Mouse (Mus musculus) neural tube, embryonic 13.5 days (tissue): ENCODE results near the gene Ano1. TPM values are rescaled to one million over a fixed set of nuclear protein-coding genes. Genes with fewer than 3 reads are reported as not detected.

Experiments used
- ATAC-seq: fragments of 200-750 bp; cut with Nextera tagmentation; 2 replicates; pipeline ENCODE4 v1.8.0; 2017; ENCODE audit warnings: low read depth, mild to moderate bottlenecking, moderate TSS enrichment, moderate library complexity
- H3K27ac ChIP-seq: fragments of 300-500 bp; sonication (generic); replicated peaks from 2 replicates; pipeline ENCODE4 v1.5.1; 2015; ENCODE audit warnings: moderate library complexity, mild to moderate bottlenecking, inconsistent platforms
- H3K27me3 ChIP-seq: fragments of 300-500 bp; sonication (generic); 2 replicates; pipeline ENCODE4 v1.6.1; 2015; ENCODE audit warnings: mild to moderate bottlenecking, inconsistent platforms
- H3K36me3 ChIP-seq: fragments of 300-500 bp; sonication (generic); 2 replicates; pipeline ENCODE4 v1.6.1; 2015; ENCODE audit warnings: mild to moderate bottlenecking, inconsistent platforms
- H3K4me1 ChIP-seq: fragments of 300-500 bp; sonication (generic); replicated peaks from 2 replicates; pipeline ENCODE4 v1.6.1; 2015; ENCODE audit warnings: inconsistent platforms
- H3K4me2 ChIP-seq: fragments of 300-500 bp; sonication (generic); 2 replicates; pipeline ENCODE4 v1.6.1; 2015; ENCODE audit warnings: inconsistent platforms, mild to moderate bottlenecking, moderate library complexity
- H3K4me3 ChIP-seq: fragments of 300-500 bp; sonication (generic); 2 replicates; pipeline ENCODE4 v1.5.1; 2015; ENCODE audit warnings: mild to moderate bottlenecking, inconsistent platforms
- H3K9ac ChIP-seq: fragments of 300-500 bp; sonication (generic); 2 replicates; pipeline ENCODE4 v1.6.1; 2015; ENCODE audit warnings: moderate library complexity, mild to moderate bottlenecking, inconsistent platforms
- H3K9me3 ChIP-seq: fragments of 300-500 bp; sonication (generic); 2 replicates; pipeline ENCODE4 v1.6.1; 2016; ENCODE audit warnings: inconsistent platforms
- WGBS: fragments of 180-500 bp; shearing (Covaris S2); methylation state at CpG from one replicate; pipeline ENCODE4 v1.1.7; 2015; 5-methylcytosine and 5-hydroxymethylcytosine counted together
- polyA plus RNA-seq: library from polyadenylated mRNA; unstranded; fragments of >200 nt; fragmentation: Nextera tagmentation; extraction: Ambion mirVana; gene quantifications from 2 replicates; pipeline ENCODE4 v1.2.1, GENCODE M21; 2015

Gene Ano1
- polyA plus RNA-seq, 1 experiment from 2014 or later: 3.8 TPM

- Histone ChIP-seq H3K27ac (no peak overlapping the region), H3K27me3 (peaks cover 36% of the 10 kb centered on the region), H3K4me2 (peak overlapping the region; percentile 73), H3K36me3 (no peaks in the 10 kb centered on the region), H3K9ac (peak overlapping the region; percentile 66), H3K9me3 (no peaks in the 10 kb centered on the region), H3K4me1 (peaks cover 13% of the 10 kb centered on the region), H3K4me3 (peak overlapping the region; percentile 38)
- WGBS: under 1% methylated on average over 33 of the region's 33 CpGs
- no peak for ATAC-seq
Measured at GRCm38 (mm10) chr7:144738357-144738798, 13.4 kb downstream of the Ano1 start.

GRCm38 (mm10) chr7:144731897-144732291 lies 19.9 kb downstream of the Ano1 start:
- H3K4me3 ChIP-seq: no peak overlapping the region
- no peak overlapping the region for H3K4me2 ChIP-seq
- 34% methylated on average over 4 of the region's 4 CpGs for WGBS
- 0 out of 2 replicates have a peak, but pooled peaks cover 9% of the 10 kb centered on the region for H3K4me1 ChIP-seq
- H3K9ac ChIP-seq: no peak overlapping the region
- no peaks in the 10 kb centered on the region for H3K36me3 ChIP-seq
- H3K27me3 ChIP-seq: peaks cover 14% of the 10 kb centered on the region
- no peaks in the 10 kb centered on the region for H3K9me3 ChIP-seq
- no peak for ATAC-seq
- H3K27ac ChIP-seq: no peak overlapping the region

GRCm38 (mm10) chr7:144731182-144731896 lies 20.4 kb downstream of the Ano1 start:
- no peak for ATAC-seq
- WGBS: 69% methylated on average over 9 of the region's 9 CpGs
- Histone ChIP-seq H3K4me1 (0 out of 2 replicates have a peak, but pooled peaks cover 9% of the 10 kb centered on the region), H3K9ac (no peak overlapping the region), H3K4me2 (no peak overlapping the region), H3K27me3 (peaks cover 9% of the 10 kb centered on the region), H3K36me3 (no peaks in the 10 kb centered on the region), H3K27ac (no peak overlapping the region), H3K4me3 (no peak overlapping the region), H3K9me3 (no peaks in the 10 kb centered on the region)

- Histone ChIP-seq H3K4me2 (no peak overlapping the region), H3K4me3 (no peak overlapping the region), H3K27me3 (0 out of 2 replicates have a peak, but pooled peaks cover 2% of the 10 kb centered on the region), H3K4me1 (no peaks in the 10 kb centered on the region), H3K36me3 (no peaks in the 10 kb centered on the region), H3K9me3 (no peaks in the 10 kb centered on the region), H3K9ac (no peak overlapping the region), H3K27ac (no peak overlapping the region)
- WGBS: 68% methylated on average over 1 of the region's 1 CpGs
- ATAC-seq: no peak
Measured at GRCm38 (mm10) chr7:144724283-144724682, 27.5 kb downstream of the Ano1 start.

- Histone ChIP-seq H3K36me3 (no peaks in the 10 kb centered on the region), H3K4me3 (no peak overlapping the region), H3K27ac (no peak overlapping the region), H3K9me3 (no peaks in the 10 kb centered on the region), H3K27me3 (no peaks in the 10 kb centered on the region), H3K4me1 (no peaks in the 10 kb centered on the region), H3K9ac (no peak overlapping the region), H3K4me2 (no peak overlapping the region)
- no peak for ATAC-seq
- 87% methylated on average over 4 of the region's 4 CpGs for WGBS
Measured at GRCm38 (mm10) chr7:144719956-144720355, 31.8 kb downstream of the Ano1 start.

GRCm38 (mm10) chr7:144717736-144718135 lies 34.0 kb downstream of the Ano1 start:
- ATAC-seq: no peak
- Histone ChIP-seq H3K27me3 (no peaks in the 10 kb centered on the region), H3K4me1 (no peaks in the 10 kb centered on the region), H3K9ac (no peak overlapping the region), H3K4me3 (no peak overlapping the region), H3K4me2 (no peak overlapping the region), H3K36me3 (no peaks in the 10 kb centered on the region), H3K27ac (no peak overlapping the region), H3K9me3 (no peaks in the 10 kb centered on the region)
- 77% methylated on average over 5 of the region's 5 CpGs for WGBS

- no peaks in the 10 kb centered on the region for H3K4me1 ChIP-seq
- peaks cover 3% of the 10 kb centered on the region; the same call in 1 of the 2 replicates for H3K9me3 ChIP-seq
- no peak overlapping the region for H3K9ac ChIP-seq
- no peak for ATAC-seq
- H3K4me3 ChIP-seq: no peak overlapping the region
- H3K27ac ChIP-seq: no peak overlapping the region
- 81% methylated on average over 9 of the region's 9 CpGs for WGBS
- H3K36me3 ChIP-seq: no peaks in the 10 kb centered on the region
- no peak overlapping the region for H3K4me2 ChIP-seq
- no peaks in the 10 kb centered on the region for H3K27me3 ChIP-seq
Measured at GRCm38 (mm10) chr7:144697870-144698269, 53.9 kb downstream of the Ano1 start.

- 82% methylated on average over 7 of the region's 7 CpGs for WGBS
- Histone ChIP-seq H3K4me2 (no peak overlapping the region), H3K4me3 (no peak overlapping the region), H3K4me1 (no peaks in the 10 kb centered on the region), H3K36me3 (no peaks in the 10 kb centered on the region), H3K9ac (no peak overlapping the region), H3K27ac (no peak overlapping the region), H3K27me3 (no peaks in the 10 kb centered on the region), H3K9me3 (peaks cover 3% of the 10 kb centered on the region; the same call in 1 of the 2 replicates)
- ATAC-seq: no peak
Measured at GRCm38 (mm10) chr7:144696764-144697704, 54.7 kb downstream of the Ano1 start.

- no peak overlapping the region for H3K4me3 ChIP-seq
- no peaks in the 10 kb centered on the region for H3K9me3 ChIP-seq
- no peaks in the 10 kb centered on the region for H3K27me3 ChIP-seq
- H3K4me1 ChIP-seq: peaks cover 12% of the 10 kb centered on the region; the same call in 1 of the 2 replicates
- no peak for ATAC-seq
- no peak overlapping the region for H3K9ac ChIP-seq
- H3K4me2 ChIP-seq: no peak overlapping the region
- no peaks in the 10 kb centered on the region for H3K36me3 ChIP-seq
- 74% methylated on average over 2 of the region's 2 CpGs for WGBS
- no peak overlapping the region for H3K27ac ChIP-seq
Measured at GRCm38 (mm10) chr7:144689855-144690254, 61.9 kb downstream of the Ano1 start.

- Histone ChIP-seq H3K4me2 (no peak overlapping the region), H3K4me3 (no peak overlapping the region), H3K36me3 (no peaks in the 10 kb centered on the region), H3K27me3 (no peaks in the 10 kb centered on the region), H3K27ac (no peak overlapping the region), H3K4me1 (peaks cover 17% of the 10 kb centered on the region), H3K9me3 (no peaks in the 10 kb centered on the region), H3K9ac (no peak overlapping the region)
- no peak for ATAC-seq
- 61% methylated on average over 7 of the region's 7 CpGs for WGBS
Measured at GRCm38 (mm10) chr7:144689136-144689535, 62.6 kb downstream of the Ano1 start.

- Histone ChIP-seq H3K9ac (no peak overlapping the region), H3K4me3 (no peak overlapping the region), H3K27me3 (no peaks in the 10 kb centered on the region), H3K27ac (no peak overlapping the region), H3K4me2 (no peak overlapping the region), H3K9me3 (no peaks in the 10 kb centered on the region), H3K4me1 (peaks cover 17% of the 10 kb centered on the region), H3K36me3 (no peaks in the 10 kb centered on the region)
- 94% methylated on average over 2 of the region's 2 CpGs for WGBS
- ATAC-seq: no peak
Measured at GRCm38 (mm10) chr7:144687663-144688381, 64.0 kb downstream of the Ano1 start.

GRCm38 (mm10) chr7:144684947-144685346 lies 66.8 kb downstream of the Ano1 start:
- ATAC-seq: no peak
- WGBS: 71% methylated on average over 4 of the region's 4 CpGs
- Histone ChIP-seq H3K36me3 (no peaks in the 10 kb centered on the region), H3K9ac (no peak overlapping the region), H3K4me3 (no peak overlapping the region), H3K27me3 (peaks cover 11% of the 10 kb centered on the region), H3K9me3 (no peaks in the 10 kb centered on the region), H3K27ac (no peak overlapping the region), H3K4me1 (peaks cover 17% of the 10 kb centered on the region), H3K4me2 (no peak overlapping the region)
